Mouse (Mus musculus): ENCODE data around the gene Gm45837.

Gm45837 gene

GRCm38 (mm10) chr7:101476493-101476892 lies 65.8 kb downstream of the Gm45837 start:
- no peak overlapping the region for H3K4me3 ChIP-seq (replicated peaks; ENCODE audit: low read length)
- peaks cover 6% of the 10 kb centered on the region; the same call in 1 of the 2 replicates for H3K9me3 ChIP-seq (ENCODE audit: low read length)
- no peak for TF ChIP-seq CTCF (conservative IDR thresholded peaks at IDR 0.05; ENCODE audit: low read length)
- peaks cover 29% of the 10 kb centered on the region for H3K4me1 ChIP-seq (replicated peaks; ENCODE audit: low read depth, low read length)
- no peaks in the 10 kb centered on the region for H3K36me3 ChIP-seq (ENCODE audit: insufficient read depth, low read length)
- H3K27me3 ChIP-seq (ENCODE audit: insufficient read depth, low read length), result 0 out of 2 replicates have a peak, but pooled peaks cover 14% of the 10 kb centered on the region

DNA sequence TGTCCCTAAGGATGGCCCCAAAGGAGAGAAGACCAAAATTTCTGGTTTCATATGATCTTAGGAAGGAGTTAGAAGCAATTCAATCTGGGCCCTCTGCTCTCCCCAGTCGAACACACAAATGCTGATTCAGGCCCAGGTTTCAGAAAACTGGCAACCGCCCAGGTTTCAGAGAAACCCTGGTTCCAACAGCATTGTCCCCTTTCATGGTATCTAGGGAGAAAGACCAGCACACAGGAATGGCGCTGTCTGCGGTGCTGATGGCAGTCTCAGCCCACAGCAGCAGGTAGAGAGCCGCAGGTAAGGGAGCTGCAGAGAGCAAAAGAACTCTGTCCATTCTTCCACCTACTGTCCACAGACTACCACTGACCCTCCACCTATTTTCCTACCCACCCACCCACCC lies 66.5 kb downstream of the Gm45837 start:
- Histone ChIP-seq H3K9me3 (ENCODE audit: low read length) (peaks cover 6% of the 10 kb centered on the region; the same call in 1 of the 2 replicates), H3K36me3 (ENCODE audit: insufficient read depth, low read length) (no peaks in the 10 kb centered on the region), H3K27me3 (ENCODE audit: insufficient read depth, low read length) (0 out of 2 replicates have a peak, but pooled peaks cover 14% of the 10 kb centered on the region), H3K4me3 (replicated peaks; ENCODE audit: low read length) (no peak overlapping the region), H3K4me1 (replicated peaks; ENCODE audit: low read depth, low read length) (peaks cover 29% of the 10 kb centered on the region)
- TF ChIP-seq CTCF (conservative IDR thresholded peaks at IDR 0.05; ENCODE audit: low read length) (no peak), POU5F1 (IDR thresholded peaks at IDR 0.05; ENCODE audit: borderline replicate concordance, low read length) (no peak), NANOG (IDR thresholded peaks at IDR 0.05; ENCODE audit: borderline replicate concordance, low read length) (no peak)

- TF ChIP-seq POU5F1 (IDR thresholded peaks at IDR 0.05; ENCODE audit: borderline replicate concordance, low read length) (no peak), CTCF (conservative IDR thresholded peaks at IDR 0.05; ENCODE audit: low read length) (no peak), NANOG (IDR thresholded peaks at IDR 0.05; ENCODE audit: borderline replicate concordance, low read length) (no peak)
- Histone ChIP-seq H3K27me3 (ENCODE audit: insufficient read depth, low read length) (peaks cover 14% of the 10 kb centered on the region; the same call in 1 of the 2 replicates), H3K9me3 (ENCODE audit: low read length) (peaks cover 6% of the 10 kb centered on the region; the same call in 1 of the 2 replicates), H3K4me3 (replicated peaks; ENCODE audit: low read length) (no peak overlapping the region), H3K36me3 (ENCODE audit: insufficient read depth, low read length) (no peaks in the 10 kb centered on the region), H3K4me1 (replicated peaks; ENCODE audit: low read depth, low read length) (peaks cover 29% of the 10 kb centered on the region)
These were observed 67.4 kb downstream of the Gm45837 start for GRCm38 (mm10) chr7:101478099-101478498.

GRCm38 (mm10) chr7:101479841-101480240 lies 69.2 kb downstream of the Gm45837 start:
- Histone ChIP-seq H3K36me3 (ENCODE audit: insufficient read depth, low read length) (no peaks in the 10 kb centered on the region), H3K9me3 (ENCODE audit: low read length) (peaks cover 6% of the 10 kb centered on the region; the same call in 1 of the 2 replicates), H3K27me3 (ENCODE audit: insufficient read depth, low read length) (peaks cover 26% of the 10 kb centered on the region), H3K4me1 (replicated peaks; ENCODE audit: low read depth, low read length) (peaks cover 29% of the 10 kb centered on the region), H3K4me3 (replicated peaks; ENCODE audit: low read length) (no peak overlapping the region)
- no peak for TF ChIP-seq NANOG (IDR thresholded peaks at IDR 0.05; ENCODE audit: borderline replicate concordance, low read length)
- no peak for TF ChIP-seq CTCF (conservative IDR thresholded peaks at IDR 0.05; ENCODE audit: low read length)
- TF ChIP-seq POU5F1 (IDR thresholded peaks at IDR 0.05; ENCODE audit: borderline replicate concordance, low read length), result no peak

DNA sequence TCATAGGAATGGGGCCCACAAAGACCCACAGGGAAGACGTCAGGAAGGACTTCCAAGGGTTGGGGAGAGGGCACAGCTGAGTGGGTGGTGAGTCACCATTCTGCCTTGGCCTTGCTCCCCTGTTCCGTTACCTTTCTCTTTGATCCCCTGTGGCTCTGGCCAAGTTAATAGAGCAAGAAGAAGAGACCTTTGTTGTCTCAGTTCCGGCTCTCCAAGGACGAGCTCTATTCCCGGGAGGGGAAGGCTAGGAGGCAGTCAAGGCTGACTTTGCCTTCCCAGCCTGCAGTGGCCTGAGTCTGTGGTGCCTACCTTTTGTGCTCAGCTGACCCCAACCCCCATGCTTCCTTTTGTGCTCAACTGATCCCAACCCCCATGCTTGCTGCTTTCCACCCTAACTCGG lies 70.0 kb downstream of the Gm45837 start:
- TF ChIP-seq NANOG (IDR thresholded peaks at IDR 0.05; ENCODE audit: borderline replicate concordance, low read length), result no peak
- TF ChIP-seq CTCF (conservative IDR thresholded peaks at IDR 0.05; ENCODE audit: low read length), result no peak
- TF ChIP-seq POU5F1 (IDR thresholded peaks at IDR 0.05; ENCODE audit: borderline replicate concordance, low read length), result no peak
- Histone ChIP-seq H3K9me3 (ENCODE audit: low read length) (peaks cover 6% of the 10 kb centered on the region; the same call in 1 of the 2 replicates), H3K36me3 (ENCODE audit: insufficient read depth, low read length) (no peaks in the 10 kb centered on the region), H3K4me3 (replicated peaks; ENCODE audit: low read length) (no peak overlapping the region), H3K27me3 (ENCODE audit: insufficient read depth, low read length) (peaks cover 23% of the 10 kb centered on the region), H3K4me1 (replicated peaks; ENCODE audit: low read depth, low read length) (peaks cover 29% of the 10 kb centered on the region)

DNA sequence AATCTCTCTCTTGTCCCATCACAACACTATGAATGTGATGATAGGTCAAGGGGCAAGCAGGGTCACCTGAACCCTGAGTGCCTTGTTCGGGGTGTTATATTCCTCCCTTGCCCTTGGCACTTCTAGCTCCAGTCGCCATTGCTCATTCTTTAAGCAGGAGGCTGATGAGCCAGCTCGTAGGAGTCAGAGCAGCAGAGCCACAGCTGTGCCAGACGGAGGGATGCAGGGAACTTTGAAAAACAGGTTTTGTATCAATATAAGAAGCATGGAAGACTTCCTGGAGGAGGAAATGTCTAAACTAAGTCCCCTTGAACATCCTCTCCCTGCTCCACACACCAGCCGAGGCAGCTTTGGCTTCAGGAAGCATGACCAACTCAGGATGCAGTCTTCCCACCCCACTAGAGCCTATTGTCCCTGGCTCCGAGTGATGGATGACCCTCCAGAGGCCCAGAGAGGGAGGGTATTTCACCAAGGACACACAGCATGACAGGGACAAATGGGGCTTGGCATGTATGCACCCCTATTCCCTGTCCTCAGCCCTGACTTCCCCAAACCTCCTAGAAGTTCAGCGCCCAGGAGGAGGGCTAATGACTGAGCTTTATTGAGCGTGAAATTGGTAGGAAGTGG lies 71.3 kb downstream of the Gm45837 start:
- Histone ChIP-seq H3K4me1 (replicated peaks; ENCODE audit: low read depth, low read length) (peaks cover 32% of the 10 kb centered on the region), H3K27me3 (ENCODE audit: insufficient read depth, low read length) (peaks cover 14% of the 10 kb centered on the region), H3K9me3 (ENCODE audit: low read length) (peaks cover 6% of the 10 kb centered on the region; the same call in 1 of the 2 replicates), H3K36me3 (ENCODE audit: insufficient read depth, low read length) (no peaks in the 10 kb centered on the region), H3K4me3 (replicated peaks; ENCODE audit: low read length) (no peak overlapping the region)
- TF ChIP-seq NANOG (IDR thresholded peaks at IDR 0.05; ENCODE audit: borderline replicate concordance, low read length) (no peak), CTCF (conservative IDR thresholded peaks at IDR 0.05; ENCODE audit: low read length) (no peak), POU5F1 (IDR thresholded peaks at IDR 0.05; ENCODE audit: borderline replicate concordance, low read length) (no peak)

DNA sequence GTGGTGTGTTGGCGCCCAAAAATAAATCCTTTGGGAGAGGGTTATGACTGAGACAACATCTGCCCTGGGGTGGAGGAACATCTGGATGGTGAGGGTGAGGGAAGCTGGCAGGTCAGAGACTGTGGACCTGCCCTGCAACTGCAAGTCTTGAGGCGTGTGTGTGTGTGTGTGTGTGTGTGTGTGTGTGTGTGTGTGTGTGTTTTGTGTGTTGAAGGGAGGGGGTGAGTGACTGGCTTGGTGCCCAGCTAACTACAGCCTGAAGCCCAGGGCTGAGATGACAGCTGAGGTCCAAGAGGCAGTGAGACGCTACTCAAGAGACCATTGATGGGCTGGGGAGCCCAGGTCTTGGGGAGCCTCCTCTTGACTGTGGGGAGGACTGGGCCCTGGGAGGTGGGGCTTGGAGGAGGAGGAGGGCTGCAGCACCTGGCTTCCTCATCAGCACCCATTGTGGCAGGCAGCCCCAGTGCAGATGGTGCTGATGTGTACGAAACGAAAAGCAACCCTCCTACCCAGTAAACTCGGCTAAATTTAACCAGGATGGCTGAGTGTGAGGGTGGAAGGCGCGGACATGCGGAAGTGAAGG lies 71.9 kb downstream of the Gm45837 start:
- Histone ChIP-seq H3K4me1 (replicated peaks; ENCODE audit: low read depth, low read length) (peaks cover 37% of the 10 kb centered on the region), H3K36me3 (ENCODE audit: insufficient read depth, low read length) (no peaks in the 10 kb centered on the region), H3K9me3 (ENCODE audit: low read length) (peaks cover 6% of the 10 kb centered on the region; the same call in 1 of the 2 replicates), H3K4me3 (replicated peaks; ENCODE audit: low read length) (no peak overlapping the region), H3K27me3 (ENCODE audit: insufficient read depth, low read length) (peaks cover 14% of the 10 kb centered on the region)
- TF ChIP-seq POU5F1 (IDR thresholded peaks at IDR 0.05; ENCODE audit: borderline replicate concordance, low read length), result no peak
- TF ChIP-seq NANOG (IDR thresholded peaks at IDR 0.05; ENCODE audit: borderline replicate concordance, low read length), result no peak
- TF ChIP-seq CTCF (conservative IDR thresholded peaks at IDR 0.05; ENCODE audit: low read length), result no peak

DNA sequence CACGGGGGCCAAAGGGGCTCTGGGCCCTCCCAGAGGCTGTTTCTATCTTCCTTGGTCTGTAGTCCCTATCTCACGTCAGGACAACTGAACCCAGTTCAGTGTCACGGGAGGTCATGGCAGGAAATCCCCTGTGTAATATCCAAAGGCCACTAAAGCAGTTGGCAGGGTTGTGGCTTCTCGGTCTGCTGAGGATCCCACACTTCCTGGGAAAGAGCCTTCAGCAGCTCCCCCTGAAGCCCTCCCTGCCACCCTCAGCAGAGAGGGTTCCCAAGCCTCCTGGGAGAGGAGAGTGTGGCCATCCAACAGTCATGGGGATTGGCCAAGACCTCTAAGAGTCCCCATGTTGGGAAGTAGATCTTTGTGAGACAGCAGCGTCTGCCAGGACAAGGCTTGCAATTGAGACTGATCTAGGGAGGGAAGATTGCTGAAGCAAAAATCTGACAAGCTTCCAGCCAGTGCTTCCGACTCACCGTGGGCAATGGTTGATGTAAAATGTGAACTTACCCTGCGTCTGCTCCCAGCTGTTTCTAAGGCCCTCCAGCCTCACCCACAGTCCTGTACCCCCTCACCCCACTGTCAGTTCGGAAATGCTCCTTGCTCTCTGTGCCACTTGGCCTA lies 72.9 kb downstream of the Gm45837 start:
- H3K4me1 ChIP-seq (replicated peaks; ENCODE audit: low read depth, low read length), result peaks cover 27% of the 10 kb centered on the region
- peaks cover 14% of the 10 kb centered on the region for H3K27me3 ChIP-seq (ENCODE audit: insufficient read depth, low read length)
- TF ChIP-seq POU5F1 (IDR thresholded peaks at IDR 0.05; ENCODE audit: borderline replicate concordance, low read length), result no peak
- no peak for TF ChIP-seq CTCF (conservative IDR thresholded peaks at IDR 0.05; ENCODE audit: low read length)
- no peak for TF ChIP-seq NANOG (IDR thresholded peaks at IDR 0.05; ENCODE audit: borderline replicate concordance, low read length)
- peaks cover 6% of the 10 kb centered on the region; the same call in 1 of the 2 replicates for H3K9me3 ChIP-seq (ENCODE audit: low read length)
- H3K36me3 ChIP-seq (ENCODE audit: insufficient read depth, low read length), result no peaks in the 10 kb centered on the region
- no peak overlapping the region for H3K4me3 ChIP-seq (replicated peaks; ENCODE audit: low read length)

All from E14TG2a.4 (cell line).